ENCODE assay signal across 15 mouse cellular contexts in the genomic region with DNA sequence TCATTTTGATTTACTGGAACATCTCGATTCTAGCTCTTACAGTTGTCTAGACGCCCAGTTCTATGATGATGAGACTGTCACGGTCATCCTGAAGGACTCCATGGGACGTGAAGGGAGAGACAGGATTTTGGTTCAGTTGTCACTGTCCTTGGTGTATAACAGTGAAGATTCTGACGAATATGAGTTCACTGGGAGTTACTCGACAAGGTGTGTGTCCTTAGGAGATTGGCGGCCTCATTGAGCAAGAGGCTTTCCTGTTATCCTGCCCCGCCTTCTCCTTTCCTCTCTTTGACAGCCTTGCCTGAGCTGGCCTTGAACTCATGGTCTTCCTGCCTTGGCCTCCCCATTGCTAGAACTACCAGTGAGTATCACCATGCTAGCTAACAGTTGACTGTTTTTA. TPM values are rescaled to one million over a fixed set of nuclear protein-coding genes. Genes with fewer than 3 reads are reported as not detected.
DNase-seq lines count a peak whose midpoint lies in the region.
"Had no signal": no experiment of that assay in that cellular context is flagged by ENCODE, and none has a peak within 500 bp of the region (broad histone marks: within the 10 kb centered on the region; RNA-seq: fewer than 3 reads in every experiment).

No protein-coding gene starts in this region.

- DNase-seq in adrenal gland, adult 2 months = peak; percentile 63
- no peak for DNase-seq in adrenal gland, postnatal 4 days (ENCODE audit: low spot score in 2 of 2)
- DNase-seq in 416B (ENCODE audit: low read depth) = peak; percentile 71
- peak; percentile 44 for DNase-seq in adrenal gland, adult 8-10 months
- DNase-seq in adrenal gland, postnatal 14 days = peak; percentile 40
- DNase-seq in left cerebral cortex, adult 9 months (ENCODE audit: low spot score in 2 of 2) = no peak
- DNase-seq in thymus, postnatal 14 days = no peak
- no peak for DNase-seq in lung, postnatal 4 days
- DNase-seq: B cell, adult 2 months; cerebellum, adult 11-12 months; cerebellum, adult 2 months; cerebellum, adult 9-10 months; cerebellum, postnatal 10 days; cerebellum, postnatal 25 days; forebrain, postnatal 0 days had no signal

RNA-seq across cellular contexts. Expression of gene Anapc4, which starts 30.6 kb away (rescaled TPM):
- 10 to 100 TPM; 48.2 to 72.9 TPM for total RNA-seq in adrenal gland, adult 2 months (2021)
- 7.8 and 10.1 TPM in 2 replicates for polyA plus RNA-seq in adrenal gland, adult 2 months (2012; rRNA removed)
- 10 to 100 TPM; 92.2 to 97.5 TPM for total RNA-seq in adrenal gland, postnatal 4 days (2021)
- 10 to 100 TPM; 54.9 to 94.2 (median 76.5) TPM for total RNA-seq in adrenal gland, adult 8-10 months (2022)
- 57.5 and 66.8 TPM in 2 replicates for total RNA-seq in adrenal gland, postnatal 14 days (2021)

Comparison
In these comparisons a context has a peak if more than half of its experiments do, and no peak if none do; other contexts are left out.
1. DNase-seq: peak in adrenal gland, adult 2 months (single experiment), 416B (single experiment), adrenal gland, adult 8-10 months (single experiment) and adrenal gland, postnatal 14 days (single experiment); none in adrenal gland, postnatal 4 days (0 of 2), left cerebral cortex, adult 9 months (0 of 2), thymus, postnatal 14 days (single experiment) and lung, postnatal 4 days (0 of 2).